Mouse (Mus musculus): ENCODE data around the gene Cd209g.
A peak's percentile ranks its signal among the peaks of the same experiment; 100 is the strongest.
"Not testable (repeated sequence)": the region's sequence is repeated elsewhere in the genome, so short reads cannot be mapped to it uniquely, and the experiment has no call there.

Gene Cd209g

GRCm38 (mm10) chr8:4133798-4134197 is at the start of gene Cd209g:
Gene Cd209g, plus strand, starts transcription at chr8:4134098.
- DNase-seq: no peak

- DNase-seq: peak in 1 of 2 experiments; percentile 8
These were observed 46.6 kb upstream of the Cd209g start for GRCm38 (mm10) chr8:4087180-4087722.

- DNase-seq: not testable (repeated sequence)
These were observed 45.4 kb upstream of the Cd209g start for GRCm38 (mm10) chr8:4088514-4088913.

DNA sequence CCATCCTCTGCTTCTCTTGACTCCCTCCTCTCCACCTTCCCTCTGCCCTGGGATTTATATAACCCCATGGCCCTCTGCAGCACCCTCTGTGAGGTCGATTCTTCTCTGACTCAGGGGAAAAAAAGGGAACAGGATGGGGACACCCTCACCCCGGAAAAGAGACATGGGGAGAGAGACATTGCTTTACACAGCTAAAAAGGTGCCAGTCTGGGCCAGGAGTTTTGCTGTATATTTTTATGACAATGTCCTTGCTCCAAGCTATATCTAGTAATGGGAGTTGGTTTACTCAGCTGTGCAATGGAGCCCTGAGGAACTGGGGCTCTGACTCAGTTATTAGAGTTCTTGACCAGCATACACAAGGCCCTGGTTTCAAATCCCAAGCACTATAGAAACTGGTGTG is 28.2 kb upstream of the Cd209g start, which contains the start of gene Cd209f:
TSS of gene Cd209f (minus strand) at position 101 of the 400 bp plus-strand sequence.
- DNase-seq: not testable (repeated sequence)

GRCm38 (mm10) chr8:4139660-4140646 is 6.1 kb downstream of the Cd209g start:
- DNase-seq: peak; percentile 66 to 84

DNA sequence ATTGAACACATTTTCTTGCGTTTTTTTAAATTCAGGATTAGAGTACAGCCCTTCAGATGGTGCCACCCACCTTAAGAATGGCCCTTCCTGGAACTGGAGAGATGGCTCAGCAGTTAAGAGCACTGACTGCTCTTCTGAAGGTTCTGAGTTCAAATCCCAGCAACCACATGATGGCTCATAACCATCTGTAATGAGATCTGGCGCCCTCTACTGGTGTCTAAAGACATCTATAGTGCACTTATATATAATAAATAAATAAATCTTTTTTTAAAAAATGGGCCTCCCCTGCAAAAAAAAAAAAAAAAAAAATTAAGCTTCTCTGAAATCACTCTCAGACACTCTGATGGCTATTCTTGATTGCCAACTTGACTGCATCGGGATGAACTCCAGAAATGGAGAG is 7.8 kb downstream of the Cd209g start:
- DNase-seq: peak; percentile 12 to 20

DNA sequence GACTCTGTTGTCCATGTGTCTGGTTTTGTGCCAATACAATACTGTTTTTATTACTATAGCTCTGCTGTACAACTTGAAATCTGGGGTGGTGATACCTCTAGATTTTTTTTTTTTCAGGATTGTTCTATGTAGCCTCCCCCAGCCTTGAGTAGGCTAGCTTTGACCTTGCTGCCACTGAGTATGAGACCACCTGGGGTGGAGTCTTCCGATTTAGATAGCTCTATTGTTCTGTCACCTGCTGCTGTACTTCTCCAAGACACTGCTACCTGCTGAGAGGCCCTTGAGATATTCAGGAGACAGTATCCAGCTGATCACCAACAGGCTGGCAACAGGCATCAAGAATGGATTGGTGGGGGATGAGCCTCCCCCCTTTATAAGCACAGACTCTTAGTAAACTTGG is 13.4 kb downstream of the Cd209g start:
- no peak for DNase-seq

DNA sequence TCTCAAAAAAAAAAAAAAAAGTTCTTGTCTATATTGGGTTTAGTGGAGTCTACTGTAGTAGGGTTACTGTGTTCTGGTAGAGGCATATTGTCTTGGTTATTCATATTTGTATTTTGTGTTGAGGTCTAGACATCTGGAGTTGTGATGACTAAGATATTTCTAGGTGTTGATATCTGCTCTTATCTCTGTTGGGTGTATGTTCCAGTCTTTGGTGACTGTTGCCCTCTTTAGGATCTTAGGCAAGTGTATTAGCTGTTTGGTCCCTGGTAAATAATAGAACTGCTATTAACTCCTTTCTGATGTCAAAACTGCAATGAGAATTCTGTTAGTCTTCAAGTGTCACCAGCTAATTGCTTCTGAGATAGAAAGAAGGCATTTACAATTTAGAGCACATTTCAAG is 21.0 kb downstream of the Cd209g start:
- no peak for DNase-seq

GRCm38 (mm10) chr8:4162786-4163185 is 28.9 kb downstream of the Cd209g start:
- no peak for DNase-seq

- DNase-seq: no peak
These were observed 31.4 kb downstream of the Cd209g start for GRCm38 (mm10) chr8:4165176-4165851.

GRCm38 (mm10) chr8:4165852-4166751 is 32.2 kb downstream of the Cd209g start, which contains the start of gene Evi5l:
Gene Evi5l, plus strand, starts transcription at chr8:4166567.
- peak; percentile 99 to 100 for DNase-seq

- peak in 1 of 2 experiments; percentile 9 for DNase-seq
These were observed 33.1 kb downstream of the Cd209g start for GRCm38 (mm10) chr8:4166881-4167525.

- DNase-seq: no peak
These were observed 34.0 kb downstream of the Cd209g start for GRCm38 (mm10) chr8:4167918-4168317.

DNA sequence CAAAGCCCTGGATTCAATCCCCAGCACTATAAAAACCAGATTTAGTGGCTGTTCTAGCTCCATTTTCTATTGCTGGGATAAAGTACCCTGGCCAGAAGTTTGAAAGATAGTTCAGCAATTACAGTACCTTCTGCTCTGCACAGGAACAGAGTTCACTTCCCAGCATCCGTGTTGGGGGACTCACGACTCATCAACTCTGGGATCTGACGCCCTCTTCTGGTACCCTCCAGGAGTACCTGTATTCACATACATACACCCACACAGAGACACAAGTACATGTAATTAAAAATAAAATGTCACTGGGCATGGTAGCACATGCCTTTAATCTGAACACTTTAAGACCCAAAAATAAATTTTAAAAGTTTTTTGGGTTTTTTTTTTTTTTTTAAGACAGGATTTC is 38.6 kb downstream of the Cd209g start:
- DNase-seq: no peak

- DNase-seq: no peak
These were observed 40.1 kb downstream of the Cd209g start for GRCm38 (mm10) chr8:4174018-4174417.

GRCm38 (mm10) chr8:4183409-4183808 is 49.5 kb downstream of the Cd209g start:
- DNase-seq: no peak

GRCm38 (mm10) chr8:4186151-4186550 is 52.3 kb downstream of the Cd209g start:
- no peak for DNase-seq

Data from kidney, postnatal 36 days (tissue).